Mouse (Mus musculus): ENCODE measurements around the gene Gm1673. TPM values are rescaled to one million over a fixed set of nuclear protein-coding genes. Genes with fewer than 3 reads are reported as not detected.

The Gm1673 gene
- polyA plus RNA-seq, 1 experiment: 9.8 TPM

- H3K36me3 ChIP-seq (ENCODE audit: control insufficient read depth, insufficient read depth, low read length): no peaks in the 10 kb centered on the region
- no peak for TF ChIP-seq POLR2A (IDR thresholded peaks at IDR 0.05; ENCODE audit: low read depth, low read length)
- TF ChIP-seq CTCF (IDR thresholded peaks at IDR 0.05; ENCODE audit: extremely low read depth, insufficient read length, insufficient replicate concordance, low read depth, low read length): no peak
- H3K27ac ChIP-seq (ENCODE audit: insufficient read depth, low read depth, low read length): no peak overlapping the region
- peaks cover 4% of the 10 kb centered on the region for H3K4me1 ChIP-seq (ENCODE audit: control insufficient read depth, insufficient read depth, insufficient read length, low read length)
- H3K4me3 ChIP-seq (ENCODE audit: low read depth, low read length): no peak overlapping the region
- WGBS: 89% methylated on average over 3 of the region's 3 CpGs
- H3K27me3 ChIP-seq (ENCODE audit: control insufficient read depth, insufficient read depth, low read length): peaks cover 38% of the 10 kb centered on the region
Observed at GRCm38 (mm10) chr5:33998505-33998877, 15.3 kb downstream of the Gm1673 start.

GRCm38 (mm10) chr5:33999466-34000090 is 16.3 kb downstream of the Gm1673 start:
- Histone ChIP-seq H3K4me3 (ENCODE audit: low read depth, low read length) (no peak overlapping the region), H3K4me1 (ENCODE audit: control insufficient read depth, insufficient read depth, insufficient read length, low read length) (peaks cover 4% of the 10 kb centered on the region), H3K27me3 (ENCODE audit: control insufficient read depth, insufficient read depth, low read length) (peaks cover 38% of the 10 kb centered on the region), H3K27ac (ENCODE audit: insufficient read depth, low read depth, low read length) (no peak overlapping the region), H3K36me3 (ENCODE audit: control insufficient read depth, insufficient read depth, low read length) (no peaks in the 10 kb centered on the region)
- WGBS: 72% methylated on average over 6 of the region's 6 CpGs
- TF ChIP-seq POLR2A (IDR thresholded peaks at IDR 0.05; ENCODE audit: low read depth, low read length) (no peak), CTCF (IDR thresholded peaks at IDR 0.05; ENCODE audit: extremely low read depth, insufficient read length, insufficient replicate concordance, low read depth, low read length) (no peak)

- TF ChIP-seq POLR2A (IDR thresholded peaks at IDR 0.05; ENCODE audit: low read depth, low read length) (no peak), CTCF (IDR thresholded peaks at IDR 0.05; ENCODE audit: extremely low read depth, insufficient read length, insufficient replicate concordance, low read depth, low read length) (no peak)
- 95% methylated on average over 25 of the region's 25 CpGs for WGBS
- H3K4me1 ChIP-seq (ENCODE audit: control insufficient read depth, insufficient read depth, insufficient read length, low read length): peaks cover 4% of the 10 kb centered on the region
- no peak overlapping the region for H3K4me3 ChIP-seq (ENCODE audit: low read depth, low read length)
- H3K27ac ChIP-seq (ENCODE audit: insufficient read depth, low read depth, low read length): no peak overlapping the region
- H3K27me3 ChIP-seq (ENCODE audit: control insufficient read depth, insufficient read depth, low read length): peaks cover 25% of the 10 kb centered on the region
- H3K36me3 ChIP-seq (ENCODE audit: control insufficient read depth, insufficient read depth, low read length): no peaks in the 10 kb centered on the region
Observed at GRCm38 (mm10) chr5:34000809-34001208, 17.6 kb downstream of the Gm1673 start.

- no peaks in the 10 kb centered on the region for H3K36me3 ChIP-seq (ENCODE audit: control insufficient read depth, insufficient read depth, low read length)
- peaks cover 2% of the 10 kb centered on the region; the same call in 1 of the 2 replicates for H3K4me1 ChIP-seq (ENCODE audit: control insufficient read depth, insufficient read depth, insufficient read length, low read length)
- H3K27me3 ChIP-seq (ENCODE audit: control insufficient read depth, insufficient read depth, low read length): peaks cover 19% of the 10 kb centered on the region
- no peak overlapping the region for H3K4me3 ChIP-seq (ENCODE audit: low read depth, low read length)
- WGBS: 95% methylated on average over 1 of the region's 1 CpGs
- H3K27ac ChIP-seq (ENCODE audit: insufficient read depth, low read depth, low read length): no peak overlapping the region
- no peak for TF ChIP-seq POLR2A (IDR thresholded peaks at IDR 0.05; ENCODE audit: low read depth, low read length)
- no peak for TF ChIP-seq CTCF (IDR thresholded peaks at IDR 0.05; ENCODE audit: extremely low read depth, insufficient read length, insufficient replicate concordance, low read depth, low read length)
Observed at GRCm38 (mm10) chr5:34001401-34001800, 18.2 kb downstream of the Gm1673 start.

- Histone ChIP-seq H3K4me3 (ENCODE audit: low read depth, low read length) (no peak overlapping the region), H3K27ac (ENCODE audit: insufficient read depth, low read depth, low read length) (no peak overlapping the region), H3K27me3 (ENCODE audit: control insufficient read depth, insufficient read depth, low read length) (peaks cover 7% of the 10 kb centered on the region), H3K4me1 (ENCODE audit: control insufficient read depth, insufficient read depth, insufficient read length, low read length) (no peaks in the 10 kb centered on the region), H3K36me3 (ENCODE audit: control insufficient read depth, insufficient read depth, low read length) (no peaks in the 10 kb centered on the region)
- TF ChIP-seq POLR2A (IDR thresholded peaks at IDR 0.05; ENCODE audit: low read depth, low read length) (no peak), CTCF (IDR thresholded peaks at IDR 0.05; ENCODE audit: extremely low read depth, insufficient read length, insufficient replicate concordance, low read depth, low read length) (no peak)
- WGBS: 93% methylated on average over 4 of the region's 4 CpGs
Observed at GRCm38 (mm10) chr5:34002636-34003035, 19.4 kb downstream of the Gm1673 start.

- Histone ChIP-seq H3K27ac (ENCODE audit: insufficient read depth, low read depth, low read length) (no peak overlapping the region), H3K27me3 (ENCODE audit: control insufficient read depth, insufficient read depth, low read length) (no peaks in the 10 kb centered on the region), H3K4me1 (ENCODE audit: control insufficient read depth, insufficient read depth, insufficient read length, low read length) (no peaks in the 10 kb centered on the region), H3K4me3 (ENCODE audit: low read depth, low read length) (no peak overlapping the region), H3K36me3 (ENCODE audit: control insufficient read depth, insufficient read depth, low read length) (no peaks in the 10 kb centered on the region)
- no peak for TF ChIP-seq CTCF (IDR thresholded peaks at IDR 0.05; ENCODE audit: extremely low read depth, insufficient read length, insufficient replicate concordance, low read depth, low read length)
- no peak for TF ChIP-seq POLR2A (IDR thresholded peaks at IDR 0.05; ENCODE audit: low read depth, low read length)
- 67% methylated on average over 5 of the region's 5 CpGs for WGBS
Observed at GRCm38 (mm10) chr5:34004618-34005017, 21.4 kb downstream of the Gm1673 start.

- WGBS: 77% methylated on average over 4 of the region's 4 CpGs
- no peak for TF ChIP-seq POLR2A (IDR thresholded peaks at IDR 0.05; ENCODE audit: low read depth, low read length)
- TF ChIP-seq CTCF (IDR thresholded peaks at IDR 0.05; ENCODE audit: extremely low read depth, insufficient read length, insufficient replicate concordance, low read depth, low read length): no peak
- no peak overlapping the region for H3K4me3 ChIP-seq (ENCODE audit: low read depth, low read length)
- no peaks in the 10 kb centered on the region for H3K27me3 ChIP-seq (ENCODE audit: control insufficient read depth, insufficient read depth, low read length)
- H3K4me1 ChIP-seq (ENCODE audit: control insufficient read depth, insufficient read depth, insufficient read length, low read length): no peaks in the 10 kb centered on the region
- H3K27ac ChIP-seq (ENCODE audit: insufficient read depth, low read depth, low read length): no peak overlapping the region
- no peaks in the 10 kb centered on the region for H3K36me3 ChIP-seq (ENCODE audit: control insufficient read depth, insufficient read depth, low read length)
Observed at GRCm38 (mm10) chr5:34006832-34007231, 23.6 kb downstream of the Gm1673 start.
